Mouse (Mus musculus) kidney, embryonic 16.5 days (tissue): ENCODE measurements at regions not wholly inside any gene's neighbourhood (a gene's known extent, or its start where the extent isn't known, plus 50 kb on each side); places are given as distances from the start of the nearest gene placed in this dataset.

Source experiments
- ATAC-seq: fragments of 200-750 bp; cut with Nextera tagmentation; 2 replicates; pipeline ENCODE4 v1.8.0; 2017; ENCODE audit warnings: moderate TSS enrichment; ENCODE audit not compliant: low FRiP score, low TSS enrichment
- H3K27ac ChIP-seq: fragments of 300-500 bp; sonication (generic); 2 replicates; pipeline ENCODE4 v1.5.1; 2014; ENCODE audit warnings: low read length
- H3K27me3 ChIP-seq: fragments of 300-500 bp; sonication (generic); 2 replicates; pipeline ENCODE4 v1.6.1; 2014; ENCODE audit warnings: low read length, control low read depth, mixed read lengths; ENCODE audit not compliant: insufficient read depth
- H3K36me3 ChIP-seq: fragments of 300-500 bp; sonication (generic); 2 replicates; pipeline ENCODE4 v1.6.1; 2014; ENCODE audit warnings: low read length, control low read depth, mixed read lengths; ENCODE audit not compliant: insufficient read depth
- H3K4me1 ChIP-seq: fragments of 300-500 bp; sonication (generic); 2 replicates; pipeline ENCODE4 v1.6.1; 2014; ENCODE audit warnings: low read length, control low read depth, mixed read lengths; ENCODE audit not compliant: insufficient read depth
- H3K4me2 ChIP-seq: fragments of 300-500 bp; sonication (generic); replicated peaks from 2 replicates; pipeline ENCODE4 v1.6.1; 2014; ENCODE audit warnings: low read depth, low read length
- H3K4me3 ChIP-seq: fragments of 300-500 bp; sonication (generic); 2 replicates; pipeline ENCODE4 v1.5.1; 2014; ENCODE audit warnings: mild to moderate bottlenecking, low read length
- H3K9ac ChIP-seq: fragments of 300-500 bp; sonication (generic); replicated peaks from 2 replicates; pipeline ENCODE4 v1.6.1; 2014; ENCODE audit warnings: low read length
- H3K9me3 ChIP-seq: fragments of 300-500 bp; sonication (generic); 2 replicates; pipeline ENCODE4 v1.6.1; 2016; ENCODE audit warnings: low read length, control low read depth
- WGBS: fragments of 180-500 bp; shearing (Covaris S2); extraction: QIAGEN DNeasy Blood & Tissue Kit; methylation state at CpG from one replicate; pipeline ENCODE4 v1.1.7; 2014; 5-methylcytosine and 5-hydroxymethylcytosine counted together

GRCm38 (mm10) chr17:85758581-85759098, 70.6 kb upstream of the Six2 start:
- WGBS, result 19% methylated on average over 9 of the region's 9 CpGs
- Histone ChIP-seq H3K9ac (no peak overlapping the region), H3K4me2 (no peak overlapping the region), H3K4me1 (no peaks in the 10 kb centered on the region; the same call in 1 of the 2 replicates), H3K27ac (no peak overlapping the region), H3K27me3 (no peaks in the 10 kb centered on the region), H3K36me3 (no peaks in the 10 kb centered on the region), H3K4me3 (no peak overlapping the region), H3K9me3 (0 out of 2 replicates have a peak, but pooled peaks cover 3% of the 10 kb centered on the region)
- ATAC-seq, result no peak

DNA sequence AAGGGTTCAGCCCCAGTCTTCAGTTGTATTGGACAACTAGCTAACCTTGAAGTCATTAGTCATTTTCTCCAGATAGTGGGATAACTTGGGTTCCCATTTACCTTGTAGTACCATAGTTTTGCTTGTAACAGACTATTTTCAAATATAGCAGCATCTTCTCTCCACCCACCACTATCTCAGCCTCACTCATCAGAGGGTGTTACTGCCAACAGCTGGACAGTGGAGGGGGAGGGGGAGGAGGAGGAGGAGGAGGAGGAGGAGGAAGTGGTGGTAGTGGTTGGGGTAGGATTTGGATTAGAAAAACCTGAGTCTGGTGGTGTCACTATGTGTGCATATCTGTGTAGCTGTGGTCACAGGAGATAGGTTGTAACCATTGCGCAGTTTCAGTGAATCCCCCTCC, 69.6 kb upstream of the Six2 start:
- H3K4me2 ChIP-seq, result no peak overlapping the region
- H3K27ac ChIP-seq, result no peak overlapping the region
- 94% methylated on average over 1 of the region's 1 CpGs for WGBS
- no peak overlapping the region for H3K4me3 ChIP-seq
- no peaks in the 10 kb centered on the region; the same call in 1 of the 2 replicates for H3K4me1 ChIP-seq
- no peaks in the 10 kb centered on the region for H3K36me3 ChIP-seq
- no peak overlapping the region for H3K9ac ChIP-seq
- ATAC-seq, result no peak
- 0 out of 2 replicates have a peak, but pooled peaks cover 3% of the 10 kb centered on the region for H3K9me3 ChIP-seq
- no peaks in the 10 kb centered on the region for H3K27me3 ChIP-seq

- Histone ChIP-seq H3K27ac (no peak overlapping the region), H3K27me3 (no peaks in the 10 kb centered on the region), H3K4me1 (no peaks in the 10 kb centered on the region; the same call in 1 of the 2 replicates), H3K9ac (no peak overlapping the region), H3K36me3 (no peaks in the 10 kb centered on the region), H3K4me3 (no peak overlapping the region), H3K9me3 (0 out of 2 replicates have a peak, but pooled peaks cover 3% of the 10 kb centered on the region), H3K4me2 (no peak overlapping the region)
- WGBS, result 89% methylated on average over 2 of the region's 2 CpGs
- ATAC-seq, result no peak
These were observed 67.5 kb upstream of the Six2 start for GRCm38 (mm10) chr17:85755557-85755956.

GRCm38 (mm10) chr17:85748649-85749081, 60.6 kb upstream of the Six2 start:
- Histone ChIP-seq H3K27me3 (no peaks in the 10 kb centered on the region), H3K27ac (peak overlapping the region; percentile 41; the same call in 1 of the 2 replicates), H3K4me2 (peak overlapping the region; percentile 45), H3K9ac (no peak overlapping the region), H3K9me3 (no peaks in the 10 kb centered on the region), H3K4me3 (peak overlapping the region; percentile 23), H3K4me1 (peaks cover 14% of the 10 kb centered on the region; the same call in 1 of the 2 replicates), H3K36me3 (no peaks in the 10 kb centered on the region)
- WGBS, result 8% methylated on average over 10 of the region's 10 CpGs
- ATAC-seq, result peak; percentile 87

- Histone ChIP-seq H3K4me3 (no peak overlapping the region), H3K36me3 (no peaks in the 10 kb centered on the region), H3K27me3 (no peaks in the 10 kb centered on the region), H3K4me1 (peaks cover 14% of the 10 kb centered on the region; the same call in 1 of the 2 replicates), H3K9ac (no peak overlapping the region), H3K27ac (peak overlapping the region; percentile 71; the same call in 1 of the 2 replicates), H3K9me3 (no peaks in the 10 kb centered on the region), H3K4me2 (peak overlapping the region; percentile 45)
- WGBS, result 13% methylated on average over 16 of the region's 16 CpGs
- peak; percentile 90 for ATAC-seq
These were observed 60.0 kb upstream of the Six2 start for GRCm38 (mm10) chr17:85747976-85748648.
